Mouse (Mus musculus) CH12.LX (cell line): Measurements from ENCODE around the gene Myrfl. TPM values are rescaled to one million over a fixed set of nuclear protein-coding genes. Genes with fewer than 3 reads are reported as not detected.
A peak's percentile ranks its signal among the peaks of the same experiment; 100 is the strongest.

Source experiments
- DNase-seq: peaks from one replicate; pipeline ENCODE4 v3.0.0-alpha.2; 2013; ENCODE audit errors: extremely low read depth
- H3K27ac ChIP-seq: 2 replicates; pipeline ENCODE4 v1.5.1; 2012; ENCODE audit warnings: low read depth, mild to moderate bottlenecking, control low read depth, moderate library complexity; ENCODE audit not compliant: insufficient read depth
- H3K27me3 ChIP-seq: replicated peaks from 2 replicates; pipeline ENCODE3; 2012; ENCODE audit warnings: inconsistent platforms
- H3K36me3 ChIP-seq, 2 experiments: replicated peaks in 1 of 2; 2 replicates each; pipeline versions ENCODE3 to v1.6.1; 2012; ENCODE audit warnings: inconsistent platforms in 1 of 2, low read length in 1 of 2, mild to moderate bottlenecking in 1 of 2, mixed read lengths in 1 of 2, moderate library complexity in 1 of 2; ENCODE audit not compliant: control insufficient read depth in 1 of 2, insufficient read depth in 1 of 2
- H3K4me1 ChIP-seq, 2 experiments: 2 replicates each; pipeline ENCODE4 v1.6.1; 2012; ENCODE audit warnings: inconsistent platforms in 1 of 2, moderate library complexity in 1 of 2; ENCODE audit not compliant: insufficient read depth in 2 of 2, control insufficient read depth in 1 of 2
- H3K4me2 ChIP-seq: 2 replicates; pipeline ENCODE4 v1.6.1; 2012; ENCODE audit warnings: low read depth, mild to moderate bottlenecking, control low read depth; ENCODE audit not compliant: poor library complexity, insufficient read depth, severe bottlenecking
- H3K4me3 ChIP-seq, 3 experiments: fragments of 150-350 bp in 1 of 3; sonication (generic) in 1 of 3; replicated peaks in 1 of 3; 2 replicates each; pipeline versions ENCODE3 to v1.5.1; 2011 to 2012; ENCODE audit warnings: low read depth in 2 of 3, low read length in 2 of 3, mild to moderate bottlenecking in 2 of 3, moderate library complexity in 2 of 3, control low read depth in 1 of 3, improper control_type of control experiment in 1 of 3, inconsistent platforms in 1 of 3, mixed read lengths in 1 of 3; ENCODE audit not compliant: poor library complexity in 1 of 3
- H3K79me2 ChIP-seq: replicated peaks from 2 replicates; pipeline ENCODE4 v1.6.1; 2012; ENCODE audit warnings: mild to moderate bottlenecking, moderate library complexity; ENCODE audit not compliant: control insufficient read depth, poor library complexity, insufficient read depth, severe bottlenecking; ENCODE audit errors: extremely low read depth
- H3K9ac ChIP-seq: 2 replicates; pipeline ENCODE4 v1.6.1; 2012; ENCODE audit warnings: low read depth, mild to moderate bottlenecking, control low read depth, moderate library complexity; ENCODE audit not compliant: insufficient read depth
- H3K9me3 ChIP-seq: replicated peaks from 2 replicates; pipeline ENCODE3; 2012; ENCODE audit warnings: low read length, inconsistent platforms, mixed read lengths
- BHLHE40 ChIP-seq: IDR thresholded peaks from 2 replicates; pipeline ENCODE4 v1.6.1; 2011; ENCODE audit warnings: mild to moderate bottlenecking, low read depth, low read length, improper control_type of control experiment
- CHD1 ChIP-seq: IDR thresholded peaks from 2 replicates; pipeline ENCODE4 v1.6.1; 2012; ENCODE audit warnings: low read depth, low read length, improper control_type of control experiment, inconsistent platforms
- CHD2 ChIP-seq: IDR thresholded peaks from 2 replicates; pipeline ENCODE4 v1.6.1; 2011; ENCODE audit warnings: low read length, improper control_type of control experiment
- CTCF ChIP-seq, 2 experiments: IDR thresholded peaks in 1 of 2; conservative IDR thresholded peaks in 1 of 2; 2 replicates each; pipeline ENCODE4 v1.5.1; 2011 to 2012; ENCODE audit warnings: low read depth in 2 of 2, low read length in 2 of 2, improper control_type of control experiment in 1 of 2, inconsistent platforms in 1 of 2, mild to moderate bottlenecking in 1 of 2, moderate library complexity in 1 of 2
- ELF1 ChIP-seq: IDR thresholded peaks from 2 replicates; pipeline ENCODE4 v1.6.1; 2014; ENCODE audit warnings: low read depth, mild to moderate bottlenecking, inconsistent platforms, low read length, improper control_type of control experiment
- EP300 ChIP-seq: IDR thresholded peaks from 2 replicates; pipeline ENCODE4 v1.6.1; 2011; ENCODE audit warnings: low read length, improper control_type of control experiment
- ETS1 ChIP-seq: conservative IDR thresholded peaks from 2 replicates; pipeline ENCODE4 v1.6.1; 2012; ENCODE audit warnings: low read depth, mild to moderate bottlenecking, inconsistent platforms, low read length, improper control_type of control experiment, moderate library complexity
- GABPA ChIP-seq: IDR thresholded peaks from 2 replicates; pipeline ENCODE4 v1.6.1; 2012; ENCODE audit warnings: low read depth, low read length, improper control_type of control experiment, inconsistent platforms; ENCODE audit not compliant: insufficient replicate concordance
- JUN ChIP-seq: IDR thresholded peaks from 2 replicates; pipeline ENCODE4 v1.6.1; 2011; ENCODE audit warnings: low read depth, mild to moderate bottlenecking, low read length, improper control_type of control experiment, moderate library complexity; ENCODE audit not compliant: insufficient read depth
- JUND ChIP-seq: conservative IDR thresholded peaks from 2 replicates; pipeline ENCODE4 v1.6.1; 2011; ENCODE audit warnings: low read depth, low read length, improper control_type of control experiment
- MXI1 ChIP-seq: IDR thresholded peaks from 2 replicates; pipeline ENCODE4 v1.6.1; 2011; ENCODE audit warnings: mild to moderate bottlenecking, low read depth, low read length, improper control_type of control experiment
- NRF1 ChIP-seq: IDR thresholded peaks from 2 replicates; pipeline ENCODE4 v1.6.1; 2014; ENCODE audit warnings: low read depth, mild to moderate bottlenecking, inconsistent platforms, low read length, improper control_type of control experiment, moderate library complexity
- POLR2AphosphoS2 ChIP-seq: IDR thresholded peaks from 2 replicates; pipeline ENCODE4 v1.6.1; 2011; ENCODE audit warnings: low read depth, low read length, improper control_type of control experiment
- RCOR1 ChIP-seq: conservative IDR thresholded peaks from 2 replicates; pipeline ENCODE4 v1.6.1; 2012; ENCODE audit warnings: low read depth, mild to moderate bottlenecking, inconsistent platforms, low read length, improper control_type of control experiment
- SMC3 ChIP-seq: IDR thresholded peaks from 2 replicates; pipeline ENCODE4 v1.6.1; 2011; ENCODE audit warnings: low read depth, low read length, improper control_type of control experiment
- TBP ChIP-seq: conservative IDR thresholded peaks from 2 replicates; pipeline ENCODE4 v1.6.1; 2011; ENCODE audit warnings: low read depth, low read length, improper control_type of control experiment
- TCF12 ChIP-seq: IDR thresholded peaks from 2 replicates; pipeline ENCODE4 v1.6.1; 2014; ENCODE audit warnings: low read depth, mild to moderate bottlenecking, inconsistent platforms, low read length, improper control_type of control experiment
- UBTF ChIP-seq: IDR thresholded peaks from 2 replicates; pipeline ENCODE4 v1.6.1; 2012; ENCODE audit warnings: low read depth, mild to moderate bottlenecking, inconsistent platforms, low read length, improper control_type of control experiment, moderate library complexity
- USF1 ChIP-seq: IDR thresholded peaks from 2 replicates; pipeline ENCODE4 v1.6.1; 2014; ENCODE audit warnings: low read depth, mild to moderate bottlenecking, inconsistent platforms, low read length, improper control_type of control experiment
- ZNF384 ChIP-seq: IDR thresholded peaks from 2 replicates; pipeline ENCODE4 v1.6.1; 2012; ENCODE audit warnings: low read depth, low read length, improper control_type of control experiment, inconsistent platforms
- dilution Hi-C: fragments of 300-500 bp; cut with MboI; formaldehyde crosslinking; loops from 2 replicates; pipeline ENCODE4 v1.14.3; 2020; ENCODE audit warnings: low sequenced_read_pairs; ENCODE audit not compliant: extremely low pct_unique_long_range_greater_than_20kb, extremely low pct_ligation_motif_present
- in situ Hi-C: fragments of 300-500 bp; cut with MboI; formaldehyde crosslinking; loops from 3 replicates; pipeline ENCODE4 v1.14.3; 2019; ENCODE audit warnings: low sequenced_read_pairs, low pct_ligation_motif_present, low pct_unique_long_range_greater_than_20kb, mixed read lengths
- polyA plus RNA-seq: library from polyadenylated mRNA; unstranded; fragments of >175 nt; gene quantifications from 2 replicates; pipeline ENCODE4 v1.2.1, GENCODE M21; 2012; ENCODE audit warnings: low read depth; ENCODE audit not compliant: insufficient read length
- total RNA-seq, 2 experiments: library from RNA; depleted of rRNA; stranded (reverse); fragments of 300-350 nt in 1 of 2; fragments of >200 nt in 1 of 2; gene quantifications; 2 replicates each; pipeline ENCODE4 v1.2.3; 2012 to 2014

Gene Myrfl
- total and polyA plus RNA-seq, 3 experiments = not detected

DNA sequence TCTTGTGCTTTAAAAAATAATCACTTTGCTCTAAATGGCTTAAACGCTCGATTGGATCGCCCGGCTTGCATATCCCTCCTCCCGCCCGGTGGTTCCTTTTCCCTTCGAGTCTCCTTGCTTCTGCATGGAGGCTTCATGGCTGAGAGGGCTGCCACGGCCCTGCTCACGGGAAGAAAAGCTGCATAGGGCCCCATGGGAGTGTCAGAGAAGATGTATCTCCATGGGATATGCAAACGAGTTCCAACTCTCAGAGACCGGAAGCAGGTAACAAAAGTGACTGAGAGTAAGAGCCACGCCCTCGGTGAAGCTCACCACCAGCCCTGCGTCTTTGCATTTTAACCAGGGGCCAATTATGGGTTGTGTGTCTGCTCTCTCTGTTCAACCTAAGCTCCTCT is 24.7 kb downstream of the Myrfl start:
- Histone ChIP-seq H3K27me3 (no peaks in the 10 kb centered on the region), H3K9me3 (no peaks in the 10 kb centered on the region)
- no peak for TF ChIP-seq JUN
- peak; percentile 72 for TF ChIP-seq ELF1
- TF ChIP-seq TCF12 = no peak
- TF ChIP-seq BHLHE40 = peak; percentile 84
- TF ChIP-seq, all 38 proteins: peak for 2
- in situ Hi-C loops = no loop called here
- Histone ChIP-seq H3K4me1 (peaks cover 8 to 24% of the 10 kb centered on the region in 2 experiments), H3K79me2 (no peaks in the 10 kb centered on the region), H3K36me3 (no peaks in the 10 kb centered on the region), H3K27ac (no peak overlapping the region), H3K4me2 (peak overlapping the region; percentile 62), H3K9ac (0 out of 2 replicates have a peak overlapping the region, but pooled peaks have one; percentile 4), H3K4me3 (peak overlapping the region in 1 of 3 experiments; percentile 40)
- dilution Hi-C loops = no loop called here
- DNase-seq = peak; percentile 89

- no peak for DNase-seq
- Histone ChIP-seq H3K9me3 (no peaks in the 10 kb centered on the region), H3K36me3 (no peaks in the 10 kb centered on the region), H3K27me3 (no peaks in the 10 kb centered on the region), H3K4me2 (peak overlapping the region; percentile 62), H3K27ac (no peak overlapping the region), H3K9ac (0 out of 2 replicates have a peak overlapping the region, but pooled peaks have one; percentile 4), H3K4me1 (peaks cover 8 to 24% of the 10 kb centered on the region in 2 experiments), H3K79me2 (no peaks in the 10 kb centered on the region), H3K4me3 (peak overlapping the region in 1 of 3 experiments; percentile 40)
- TF ChIP-seq BHLHE40 = no peak
- no peak for TF ChIP-seq JUN
- TF ChIP-seq MXI1 = no peak
- no peak for TF ChIP-seq ELF1
- TF ChIP-seq ETS1 = no peak
- TF ChIP-seq POLR2AphosphoS2 = no peak
- TF ChIP-seq CTCF (conservative IDR thresholded peaks at IDR 0.05 in 1 of 2, IDR thresholded peaks at IDR 0.05 in 1 of 2; ENCODE audit: low read depth in 2 of 2, low read length in 2 of 2) = no peak
- dilution Hi-C loops = no loop called here
- in situ Hi-C loops = no loop called here
These were observed 25.2 kb downstream of the Myrfl start for GRCm38 (mm10) chr10:116871329-116872015.

- no peak overlapping the region for H3K9ac ChIP-seq
- no peaks in the 10 kb centered on the region for H3K79me2 ChIP-seq
- H3K4me1 ChIP-seq = peaks cover 8 to 24% of the 10 kb centered on the region in 2 experiments
- DNase-seq = no peak
- H3K4me2 ChIP-seq = no peak overlapping the region
- no peaks in the 10 kb centered on the region for H3K36me3 ChIP-seq
- H3K4me3 ChIP-seq = no peak overlapping the region
- in situ Hi-C loops = no loop called here
- dilution Hi-C loops = no loop called here
- no peak overlapping the region for H3K27ac ChIP-seq
- no peaks in the 10 kb centered on the region for H3K27me3 ChIP-seq
- TF ChIP-seq CTCF (conservative IDR thresholded peaks at IDR 0.05 in 1 of 2, IDR thresholded peaks at IDR 0.05 in 1 of 2; ENCODE audit: low read depth in 2 of 2, low read length in 2 of 2) (no peak), GABPA (no peak), TBP (no peak), SMC3 (no peak), UBTF (no peak), RCOR1 (no peak), NRF1 (no peak), JUND (no peak), EP300 (no peak), ELF1 (no peak), CHD1 (no peak), ZNF384 (no peak), CHD2 (no peak), USF1 (no peak), MXI1 (no peak)
- no peaks in the 10 kb centered on the region for H3K9me3 ChIP-seq
These were observed 25.9 kb downstream of the Myrfl start for GRCm38 (mm10) chr10:116870819-116871218.
